Comparison of ENCODE assay signal across 29 mouse cellular contexts in genomic region chrX:18420161-18420784, GRCm38 (mm10). TPM values are rescaled to one million over a fixed set of nuclear protein-coding genes. Genes with fewer than 3 reads are reported as not detected.
A peak's percentile ranks its signal among the peaks of the same experiment; 100 is the strongest.
DNase-seq lines count a peak whose midpoint lies in the region; ATAC-seq and TF ChIP-seq lines count a peak whose summit lies in the region.
"Had no signal": no experiment of that assay in that cellular context is flagged by ENCODE, and none has a peak within 500 bp of the region (broad histone marks: within the 10 kb centered on the region; RNA-seq: fewer than 3 reads in every experiment).

No protein-coding gene starts in this region.

- WGBS in midbrain, embryonic 16.5 days: 96% methylated on average over 4 of the region's 4 CpGs

- peaks cover 3% of the 10 kb centered on the region for H3K4me1 ChIP-seq in cortical plate, adult 2 months (ENCODE audit: control insufficient read depth, insufficient read depth, low read length)
- H3K4me1 ChIP-seq in midbrain, embryonic 16.5 days (ENCODE audit: control insufficient read depth, insufficient read depth, low read length): no peaks in the 10 kb centered on the region
- H3K4me1 ChIP-seq: forebrain, embryonic 13.5 days; heart, embryonic 12.5 days; hindbrain, embryonic 15.5 days; kidney, embryonic 15.5 days; midbrain, embryonic 13.5 days had no signal

- peak overlapping the region; percentile 65 for H3K27ac ChIP-seq in cortical plate, adult 2 months (ENCODE audit: insufficient read depth, low read length)
- no peak overlapping the region for H3K27ac ChIP-seq in midbrain, embryonic 16.5 days (ENCODE audit: low read length)
- H3K27ac ChIP-seq: forebrain, embryonic 13.5 days; gastrocnemius, adult 2 months; hindbrain, embryonic 15.5 days; kidney, embryonic 15.5 days; liver, embryonic 14.5 days; macrophage; midbrain, embryonic 13.5 days had no signal

- no peak overlapping the region for H3K9ac ChIP-seq in midbrain, embryonic 16.5 days (ENCODE audit: low read depth, low read length)
- H3K9ac ChIP-seq: forebrain, embryonic 13.5 days; heart, embryonic 12.5 days; hindbrain, embryonic 15.5 days; kidney, embryonic 15.5 days; liver, embryonic 14.5 days; midbrain, embryonic 13.5 days had no signal

- no peak overlapping the region for H3K4me2 ChIP-seq in midbrain, embryonic 16.5 days (ENCODE audit: low read length)
- H3K4me2 ChIP-seq: forebrain, embryonic 13.5 days; heart, embryonic 12.5 days; hindbrain, embryonic 15.5 days; kidney, embryonic 15.5 days; midbrain, embryonic 13.5 days had no signal

- no peak for TF ChIP-seq CTCF in cortical plate, adult 2 months (IDR thresholded peaks at IDR 0.05; ENCODE audit: extremely low read depth, insufficient read depth, low read length)

- 0 out of 2 replicates have a peak, but pooled peaks cover 5% of the 10 kb centered on the region for H3K9me3 ChIP-seq in midbrain, embryonic 16.5 days (replicated peaks; ENCODE audit: control insufficient read depth, low read length, poor library complexity, severe bottlenecking)
- H3K9me3 ChIP-seq: forebrain, embryonic 13.5 days; heart, embryonic 12.5 days; hindbrain, embryonic 15.5 days; kidney, embryonic 15.5 days; midbrain, embryonic 13.5 days had no signal

- no peaks in the 10 kb centered on the region for H3K27me3 ChIP-seq in midbrain, embryonic 16.5 days (ENCODE audit: control insufficient read depth, insufficient read depth, low read depth, low read length)
- H3K27me3 ChIP-seq: CH12.LX; forebrain, embryonic 13.5 days; heart, embryonic 12.5 days; hindbrain, embryonic 15.5 days; kidney, embryonic 15.5 days; midbrain, embryonic 13.5 days had no signal

- H3K36me3 ChIP-seq in midbrain, embryonic 16.5 days (ENCODE audit: control insufficient read depth, insufficient read depth, low read length): no peaks in the 10 kb centered on the region
- H3K36me3 ChIP-seq: heart, embryonic 12.5 days; hindbrain, embryonic 15.5 days; kidney, embryonic 15.5 days; midbrain, embryonic 13.5 days had no signal

- DNase-seq in cerebellum, postnatal 4 days (ENCODE audit: low spot score in 2 of 2): no peak
- DNase-seq in cerebellum, adult 11-12 months: peak; percentile 75
- peak; percentile 82 for DNase-seq in cerebellum, adult 9-11 months
- no peak for DNase-seq in MN1 (ENCODE audit: low spot score)
- DNase-seq: adrenal gland, postnatal 14 days; gastrocnemius, adult 2 months; gastrocnemius, postnatal 36 days; heart, adult 18-20 months; kidney, adult 11 months; kidney, postnatal 4 days; layer of hippocampus, postnatal 36 days; liver; lung, adult 2 months; lung, postnatal 10 days; right cerebral cortex, postnatal 14 days; thymus, postnatal 14 days had no signal

- no peak overlapping the region for H3K4me3 ChIP-seq in cortical plate, adult 2 months (ENCODE audit: insufficient read depth, low read length)
- no peak overlapping the region for H3K4me3 ChIP-seq in midbrain, embryonic 16.5 days (ENCODE audit: low read depth, low read length)
- H3K4me3 ChIP-seq: forebrain, embryonic 13.5 days; gastrocnemius, adult 2 months; heart, embryonic 12.5 days; hindbrain, embryonic 15.5 days; kidney, embryonic 15.5 days; midbrain, embryonic 13.5 days had no signal

- no peak for TF ChIP-seq POLR2A in cortical plate, adult 2 months (IDR thresholded peaks at IDR 0.05; ENCODE audit: extremely low read depth, insufficient read depth, low read length)

- peak; percentile 95 for ATAC-seq in cerebellum, adult (ENCODE audit: insufficient number of reproducible peaks, low FRiP score, low TSS enrichment)
- no peak for ATAC-seq in midbrain, embryonic 16.5 days
- ATAC-seq: forebrain, embryonic 13.5 days; inflammation-experienced regulatory T-cells, adult 6 months; midbrain, embryonic 13.5 days had no signal

RNA-seq across cellular contexts. Expression of gene 4930578C19Rik, which starts 40.9 kb away (rescaled TPM):
- 1.5 and 1.7 TPM in 2 replicates for polyA plus RNA-seq in cortical plate, adult 2 months (2012; rRNA removed)
- 0.76 and 0.92 TPM in 2 replicates for polyA plus RNA-seq in midbrain, embryonic 16.5 days (2015; fragmentation: Nextera tagmentation; extraction: Ambion mirVana)
- polyA plus RNA-seq: C2C12; heart, embryonic 12.5 days; inflammation-experienced regulatory T-cells, adult 6 months; liver, embryonic 14.5 days; macrophage had no signal

Comparison
In these comparisons a context has a peak if more than half of its experiments do, and no peak if none do; other contexts are left out.
1. DNase-seq: peak in cerebellum, adult 11-12 months (single experiment) and cerebellum, adult 9-11 months (single experiment); none in cerebellum, postnatal 4 days (0 of 2) and MN1 (single experiment).